Mouse (Mus musculus): ENCODE results near the gene Psmb10. TPM values are rescaled to one million over a fixed set of nuclear protein-coding genes. Genes with fewer than 3 reads are reported as not detected.

Psmb10 gene
- polyA plus RNA-seq, 1 experiment: 149 TPM

- no peak overlapping the region for H3K27ac ChIP-seq (ENCODE audit: control insufficient read depth, insufficient read depth, low read depth, low read length, poor library complexity)
- TF ChIP-seq POLR2A (IDR thresholded peaks at IDR 0.05; ENCODE audit: borderline replicate concordance, control insufficient read depth, low read depth, low read length) (no peak), CTCF (IDR thresholded peaks at IDR 0.05; ENCODE audit: control insufficient read depth, insufficient read depth, low read length) (no peak)
- H3K4me1 ChIP-seq (ENCODE audit: control insufficient read depth, insufficient read depth, low read length): no peaks in the 10 kb centered on the region
- 71% methylated on average over 7 of the region's 7 CpGs for WGBS
- no peak overlapping the region for H3K4me3 ChIP-seq (replicated peaks; ENCODE audit: control insufficient read depth, low read depth, low read length)
Observed at GRCm38 (mm10) chr8:105951057-105951659, 12.9 kb upstream of the Psmb10 start.

DNA sequence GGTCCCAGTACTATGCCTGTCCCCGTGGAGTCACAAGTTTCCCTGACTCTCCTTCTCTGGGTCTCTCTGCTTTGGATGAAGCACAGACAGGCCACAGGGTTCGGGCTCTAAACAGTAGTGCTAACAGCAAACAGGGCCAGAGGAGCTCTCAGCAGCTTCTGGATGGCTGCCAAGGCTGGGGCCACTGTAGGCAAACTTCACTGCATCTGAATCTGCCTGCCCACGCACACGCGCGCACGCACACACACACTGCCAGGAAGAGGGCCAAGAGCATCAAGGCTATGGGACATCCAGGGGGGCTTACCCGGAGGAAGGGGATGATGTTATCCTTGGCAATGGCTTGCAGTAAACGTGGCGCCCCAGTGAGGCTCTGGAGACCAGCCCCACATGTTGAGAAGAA is 11.1 kb upstream of the Psmb10 start:
- H3K4me1 ChIP-seq (ENCODE audit: control insufficient read depth, insufficient read depth, low read length): no peaks in the 10 kb centered on the region
- 76% methylated on average over 10 of the region's 10 CpGs for WGBS
- H3K4me3 ChIP-seq (replicated peaks; ENCODE audit: control insufficient read depth, low read depth, low read length): no peak overlapping the region
- TF ChIP-seq CTCF (IDR thresholded peaks at IDR 0.05; ENCODE audit: control insufficient read depth, insufficient read depth, low read length) (no peak), POLR2A (IDR thresholded peaks at IDR 0.05; ENCODE audit: borderline replicate concordance, control insufficient read depth, low read depth, low read length) (no peak)
- H3K27ac ChIP-seq (ENCODE audit: control insufficient read depth, insufficient read depth, low read depth, low read length, poor library complexity): no peak overlapping the region

DNA sequence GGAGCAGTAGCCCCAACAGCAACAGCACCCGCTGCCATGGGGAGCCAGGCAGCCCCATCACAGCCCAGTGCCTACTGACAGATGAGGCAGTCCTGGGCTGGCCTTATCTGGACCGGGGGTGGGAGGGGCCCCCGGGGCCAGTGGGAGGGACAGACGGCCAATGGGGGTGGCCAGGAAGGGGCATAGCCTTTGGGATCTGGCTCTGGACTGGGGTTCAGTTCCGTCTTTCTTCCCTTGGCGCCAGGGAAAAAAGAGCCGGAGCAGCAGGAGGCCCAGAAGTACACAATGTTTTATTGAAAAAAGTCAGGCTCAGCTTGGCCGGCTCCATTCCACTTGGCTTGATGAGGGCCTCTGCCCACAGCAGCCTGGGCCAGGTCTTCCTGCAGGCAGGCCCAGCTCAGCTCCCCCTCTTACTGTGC is 5.1 kb upstream of the Psmb10 start, which contains the start of gene Lcat:
Lcat (minus strand) TSS at position 62 of the 419 bp plus-strand sequence.
- H3K27ac ChIP-seq (ENCODE audit: control insufficient read depth, insufficient read depth, low read depth, low read length, poor library complexity): no peak within 1 kb of the TSS
- H3K4me1 ChIP-seq (ENCODE audit: control insufficient read depth, insufficient read depth, low read length): no peaks in the 10 kb centered on the region
- H3K4me3 ChIP-seq (replicated peaks; ENCODE audit: control insufficient read depth, low read depth, low read length): no peak within 1 kb of the TSS
- 85% methylated on average over 8 of the region's 8 CpGs for WGBS
- no peak for TF ChIP-seq CTCF (IDR thresholded peaks at IDR 0.05; ENCODE audit: control insufficient read depth, insufficient read depth, low read length)
- no peak for TF ChIP-seq POLR2A (IDR thresholded peaks at IDR 0.05; ENCODE audit: borderline replicate concordance, control insufficient read depth, low read depth, low read length)

DNA sequence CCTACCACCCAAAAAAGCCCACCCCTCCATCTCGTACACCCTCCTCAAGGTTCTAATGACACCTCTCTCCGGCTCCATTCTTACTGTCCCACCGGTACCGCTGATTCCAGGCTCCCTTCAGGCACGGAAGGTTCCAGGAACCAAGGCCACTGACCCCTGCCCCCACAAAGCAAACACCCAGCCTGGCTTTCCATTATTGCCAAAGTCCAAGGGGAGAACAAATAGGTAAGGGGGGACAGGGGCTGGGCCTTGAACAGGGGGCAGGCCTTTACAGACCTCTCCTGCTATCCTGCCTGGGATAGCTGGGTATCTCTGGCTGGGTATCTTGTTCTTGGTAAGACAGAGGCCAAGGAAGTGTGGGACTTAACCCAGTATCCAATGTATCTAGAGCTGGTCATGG is 4.3 kb upstream of the Psmb10 start:
- 95% methylated on average over 5 of the region's 5 CpGs for WGBS
- Histone ChIP-seq H3K4me3 (replicated peaks; ENCODE audit: control insufficient read depth, low read depth, low read length) (no peak overlapping the region), H3K27ac (ENCODE audit: control insufficient read depth, insufficient read depth, low read depth, low read length, poor library complexity) (no peak overlapping the region), H3K4me1 (ENCODE audit: control insufficient read depth, insufficient read depth, low read length) (no peaks in the 10 kb centered on the region)
- no peak for TF ChIP-seq POLR2A (IDR thresholded peaks at IDR 0.05; ENCODE audit: borderline replicate concordance, control insufficient read depth, low read depth, low read length)
- no peak for TF ChIP-seq CTCF (IDR thresholded peaks at IDR 0.05; ENCODE audit: control insufficient read depth, insufficient read depth, low read length)

DNA sequence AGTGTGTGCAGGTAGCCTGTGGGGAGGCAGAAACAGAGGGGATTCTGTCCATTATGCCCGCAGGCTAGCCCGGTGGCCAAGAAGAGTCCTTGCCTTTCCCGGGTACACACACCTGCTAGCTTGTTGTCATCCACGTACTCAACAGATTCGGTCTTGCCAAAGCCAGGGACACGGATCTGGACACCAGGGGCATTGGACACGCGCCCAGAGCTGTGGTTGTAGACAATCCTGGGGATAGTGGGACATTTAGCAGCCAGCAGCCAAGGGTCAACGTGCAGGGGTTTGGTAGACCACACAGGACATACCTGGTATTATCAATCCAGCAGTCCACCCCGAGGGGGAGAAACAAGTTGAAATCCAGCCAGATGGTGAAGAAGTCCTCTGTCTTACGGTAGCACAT is 3.8 kb upstream of the Psmb10 start:
- 88% methylated on average over 11 of the region's 11 CpGs for WGBS
- Histone ChIP-seq H3K4me1 (ENCODE audit: control insufficient read depth, insufficient read depth, low read length) (no peaks in the 10 kb centered on the region), H3K27ac (ENCODE audit: control insufficient read depth, insufficient read depth, low read depth, low read length, poor library complexity) (no peak overlapping the region), H3K4me3 (replicated peaks; ENCODE audit: control insufficient read depth, low read depth, low read length) (no peak overlapping the region)
- TF ChIP-seq POLR2A (IDR thresholded peaks at IDR 0.05; ENCODE audit: borderline replicate concordance, control insufficient read depth, low read depth, low read length) (no peak), CTCF (IDR thresholded peaks at IDR 0.05; ENCODE audit: control insufficient read depth, insufficient read depth, low read length) (no peak)

GRCm38 (mm10) chr8:105937496-105938305 is 543 bp downstream of the Psmb10 start:
- WGBS: under 1% methylated on average over 33 of the region's 33 CpGs
- TF ChIP-seq CTCF (IDR thresholded peaks at IDR 0.05; ENCODE audit: control insufficient read depth, insufficient read depth, low read length) (no peak), POLR2A (IDR thresholded peaks at IDR 0.05; ENCODE audit: borderline replicate concordance, control insufficient read depth, low read depth, low read length) (no peak)

DNA sequence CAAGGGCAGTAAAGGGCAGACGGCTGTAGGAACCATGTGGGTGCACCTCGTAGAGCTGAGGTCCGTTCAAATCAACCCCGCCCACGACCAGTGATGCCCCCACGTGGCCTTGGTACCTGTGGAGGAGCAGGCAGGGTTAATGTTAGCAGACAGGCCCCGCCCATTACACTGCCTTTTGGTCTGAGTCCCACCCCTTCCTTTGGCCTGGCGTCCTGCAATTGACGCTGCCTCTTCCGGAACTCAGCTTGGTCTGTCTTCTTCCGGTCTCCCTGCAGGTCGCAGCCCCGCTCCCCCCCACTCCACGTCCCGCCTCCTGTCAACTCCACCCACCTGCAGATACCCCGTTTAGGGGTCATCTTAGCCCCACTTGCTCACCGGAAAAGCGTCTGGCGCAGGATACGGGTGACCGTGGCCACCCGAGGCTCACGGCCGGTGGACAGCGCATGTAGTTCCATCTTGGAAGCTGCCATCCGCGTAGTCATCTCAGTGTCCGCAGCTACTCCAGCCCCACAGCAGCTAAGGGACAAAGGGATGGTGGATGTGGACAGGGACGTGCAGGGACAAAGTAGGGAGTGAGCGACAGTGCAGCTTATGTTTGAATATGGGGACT is 1.3 kb downstream of the Psmb10 start:
- H3K27ac ChIP-seq (ENCODE audit: control insufficient read depth, insufficient read depth, low read depth, low read length, poor library complexity): peak overlapping the region; percentile 65
- WGBS: under 1% methylated on average over 30 of the region's 30 CpGs
- peak overlapping the region; percentile 98 for H3K4me3 ChIP-seq (replicated peaks; ENCODE audit: control insufficient read depth, low read depth, low read length)
- TF ChIP-seq CTCF (IDR thresholded peaks at IDR 0.05; ENCODE audit: control insufficient read depth, insufficient read depth, low read length) (no peak), POLR2A (IDR thresholded peaks at IDR 0.05; ENCODE audit: borderline replicate concordance, control insufficient read depth, low read depth, low read length) (peak; percentile 78)
- peaks cover 1% of the 10 kb centered on the region; the same call in 1 of the 2 replicates for H3K4me1 ChIP-seq (ENCODE audit: control insufficient read depth, insufficient read depth, low read length)

More at GRCm38 (mm10) chr8:105937496-105938305, 543 bp downstream of the Psmb10 start:
- H3K4me3 ChIP-seq (replicated peaks; ENCODE audit: control insufficient read depth, low read depth, low read length): peak overlapping the region; percentile 98
- peaks cover 1% of the 10 kb centered on the region; the same call in 1 of the 2 replicates for H3K4me1 ChIP-seq (ENCODE audit: control insufficient read depth, insufficient read depth, low read length)
- peak overlapping the region; percentile 65 for H3K27ac ChIP-seq (ENCODE audit: control insufficient read depth, insufficient read depth, low read depth, low read length, poor library complexity)
